23 mouse cellular contexts compared by ENCODE assay signal in the genomic region with DNA sequence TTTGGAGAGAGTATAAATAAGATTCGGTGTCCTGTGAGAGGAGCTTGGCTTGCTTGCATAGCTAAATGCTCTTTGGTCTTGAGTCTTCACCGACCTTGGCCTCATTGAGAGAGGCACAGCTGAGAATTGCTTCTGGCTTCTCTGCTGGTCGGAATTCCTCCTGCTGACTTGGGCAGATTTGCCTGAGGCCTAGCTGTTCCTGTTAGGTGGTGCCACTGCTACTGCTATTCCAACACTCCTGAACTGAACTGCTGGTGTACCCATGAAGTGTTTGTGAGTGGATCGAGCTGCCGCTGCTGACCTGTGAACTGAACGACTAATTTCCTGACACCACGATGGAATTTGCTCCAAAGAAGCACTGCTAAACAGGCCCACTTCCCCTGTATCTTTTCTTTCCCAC.
DNase-seq lines count a peak whose midpoint lies in the region; ATAC-seq and TF ChIP-seq lines count a peak whose summit lies in the region.
"Had no signal": no experiment of that assay in that cellular context is flagged by ENCODE, and none has a peak within 500 bp of the region (broad histone marks: within the 10 kb centered on the region; RNA-seq: fewer than 3 reads in every experiment).

No protein-coding gene starts in this region.

- H3K27me3 ChIP-seq in heart, embryonic 11.5 days (ENCODE audit: control insufficient read depth, insufficient read depth, low read length) = no peaks in the 10 kb centered on the region
- H3K27me3 ChIP-seq in heart, adult 2 months (ENCODE audit: control insufficient read depth, insufficient read depth, low read length) = no peaks in the 10 kb centered on the region
- H3K27me3 ChIP-seq in MEL (ENCODE audit: control insufficient read depth in 1 of 2, insufficient read depth in 2 of 2, low read length in 2 of 2) = no peaks in the 10 kb centered on the region
- H3K27me3 ChIP-seq: forebrain, embryonic 13.5 days; heart, embryonic 13.5 days; hindbrain, embryonic 12.5 days; hindbrain, embryonic 15.5 days had no signal

- TF ChIP-seq CTCF in heart, adult 2 months (IDR thresholded peaks at IDR 0.05) = no peak
- no peak for TF ChIP-seq CTCF in MEL (IDR thresholded peaks at IDR 0.05 in 2 of 3, conservative IDR thresholded peaks at IDR 0.05 in 1 of 3; ENCODE audit: control insufficient read depth in 1 of 3, insufficient read depth in 1 of 3, low read depth in 2 of 3, low read length in 3 of 3, poor library complexity in 1 of 3, severe bottlenecking in 1 of 3)

- DNase-seq in adrenal gland, adult 8-10 months = peak; percentile 10
- DNase-seq in adrenal gland, postnatal 14 days = no peak
- no peak for DNase-seq in heart, adult 2 months
- DNase-seq in MEL (ENCODE audit: low read depth, low spot score) = no peak
- DNase-seq in adrenal gland, postnatal 36 days = peak; percentile 8 to 13
- DNase-seq in thymus, postnatal 25 days = no peak
- DNase-seq: cerebellum, adult 18-20 months; cerebellum, adult 9-10 months; cerebellum, postnatal 14 days; gastrocnemius, postnatal 10 days; gastrocnemius, postnatal 36 days; heart, postnatal 14 days; kidney, adult 2 months had no signal

- H3K79me2 ChIP-seq in heart, adult 2 months (replicated peaks; ENCODE audit: control insufficient read depth, insufficient read depth, low read length) = no peaks in the 10 kb centered on the region
- no peaks in the 10 kb centered on the region for H3K79me2 ChIP-seq in MEL (ENCODE audit: control insufficient read depth, insufficient read depth, low read length, poor library complexity)

- H3K9ac ChIP-seq in heart, embryonic 11.5 days (ENCODE audit: low read depth, low read length) = no peak overlapping the region
- no peak overlapping the region for H3K9ac ChIP-seq in heart, adult 2 months (ENCODE audit: low read depth, low read length)
- H3K9ac ChIP-seq in MEL (ENCODE audit: control insufficient read depth, low read depth, low read length, poor library complexity, severe bottlenecking) = no peak overlapping the region
- H3K9ac ChIP-seq: forebrain, embryonic 13.5 days; heart, embryonic 13.5 days; hindbrain, embryonic 12.5 days; hindbrain, embryonic 15.5 days had no signal

- H3K9me3 ChIP-seq in heart, embryonic 11.5 days (replicated peaks; ENCODE audit: control insufficient read depth, low read length) = no peaks in the 10 kb centered on the region
- H3K9me3 ChIP-seq in MEL (replicated peaks; ENCODE audit: insufficient read depth, low read length) = no peaks in the 10 kb centered on the region
- H3K9me3 ChIP-seq: forebrain, embryonic 10.5 days; forebrain, embryonic 13.5 days; heart, embryonic 13.5 days; hindbrain, embryonic 12.5 days; hindbrain, embryonic 15.5 days had no signal

- 0 out of 2 replicates have a peak, but pooled peaks have one; percentile 2 for ATAC-seq in heart, embryonic 11.5 days (replicated peaks; ENCODE audit: insufficient number of reproducible peaks, low FRiP score, low TSS enrichment)
- ATAC-seq: activated CD4-positive, CD25-positive, alpha-beta regulatory T cell, adult 4 months; CD4-positive, CD25-positive, alpha-beta regulatory T cell, adult 4 months; forebrain, embryonic 13.5 days; forebrain, embryonic 16.5 days; intestine, postnatal 0 days had no signal

- no peak overlapping the region for H3K27ac ChIP-seq in heart, embryonic 11.5 days (ENCODE audit: low read depth, low read length)
- H3K27ac ChIP-seq in heart, adult 2 months = no peak overlapping the region
- peak overlapping the region; percentile 50; the same call in 1 of the 2 replicates for H3K27ac ChIP-seq in MEL (ENCODE audit: control insufficient read depth, low read depth, low read length)
- H3K27ac ChIP-seq: forebrain, embryonic 10.5 days; forebrain, embryonic 13.5 days; heart, embryonic 13.5 days; hindbrain, embryonic 12.5 days; hindbrain, embryonic 15.5 days had no signal

- H3K4me1 ChIP-seq in heart, embryonic 11.5 days (ENCODE audit: control insufficient read depth, insufficient read depth, low read length) = no peaks in the 10 kb centered on the region
- H3K4me1 ChIP-seq in heart, adult 2 months (ENCODE audit: control insufficient read depth, insufficient read depth, low read length) = no peaks in the 10 kb centered on the region
- H3K4me1 ChIP-seq in MEL (ENCODE audit: control insufficient read depth in 1 of 2, insufficient read depth in 2 of 2, low read length in 2 of 2) = peaks cover 17 to 30% of the 10 kb centered on the region in 2 experiments
- H3K4me1 ChIP-seq: forebrain, embryonic 10.5 days; forebrain, embryonic 13.5 days; heart, embryonic 13.5 days; hindbrain, embryonic 12.5 days; hindbrain, embryonic 15.5 days had no signal

- no peak for TF ChIP-seq RAD21 in MEL (IDR thresholded peaks at IDR 0.05; ENCODE audit: low read depth, low read length)

- no peak for TF ChIP-seq POLR2A in heart, adult 2 months (IDR thresholded peaks at IDR 0.05; ENCODE audit: insufficient read depth, low read depth, low read length)
- TF ChIP-seq POLR2A in MEL (IDR thresholded peaks at IDR 0.05; ENCODE audit: control insufficient read depth in 1 of 2, insufficient read depth in 1 of 2, low read depth in 1 of 2, low read length in 2 of 2, poor library complexity in 1 of 2) = no peak

- no peaks in the 10 kb centered on the region for H3K36me3 ChIP-seq in heart, embryonic 11.5 days (ENCODE audit: control insufficient read depth, insufficient read depth, low read length)
- H3K36me3 ChIP-seq in heart, adult 2 months (ENCODE audit: control insufficient read depth, insufficient read depth, low read length) = no peaks in the 10 kb centered on the region
- H3K36me3 ChIP-seq in MEL (ENCODE audit: control insufficient read depth in 1 of 2, insufficient read depth in 2 of 2, low read length in 2 of 2) = peaks cover 0 to 39% of the 10 kb centered on the region in 2 experiments; a peak in 2 of 4 replicates
- H3K36me3 ChIP-seq: forebrain, embryonic 10.5 days; heart, embryonic 13.5 days; hindbrain, embryonic 12.5 days; hindbrain, embryonic 15.5 days had no signal

- 56% methylated on average over 7 of the region's 7 CpGs for WGBS in heart, embryonic 11.5 days (ENCODE audit: insufficient replicate concordance)
- 50% methylated on average over 7 of the region's 7 CpGs for WGBS in heart, adult 2 months

- H3K4me2 ChIP-seq in heart, embryonic 11.5 days = no peak overlapping the region
- H3K4me2 ChIP-seq: forebrain, embryonic 13.5 days; heart, embryonic 13.5 days; hindbrain, embryonic 12.5 days; hindbrain, embryonic 15.5 days had no signal

- H3K4me3 ChIP-seq in heart, embryonic 11.5 days (ENCODE audit: low read depth, low read length) = no peak overlapping the region
- H3K4me3 ChIP-seq in heart, adult 2 months = no peak overlapping the region
- H3K4me3 ChIP-seq in MEL (ENCODE audit: control insufficient read depth in 1 of 2, insufficient read depth in 1 of 2, low read depth in 2 of 2, low read length in 2 of 2) = no peak overlapping the region
- H3K4me3 ChIP-seq: forebrain, embryonic 10.5 days; forebrain, embryonic 13.5 days; heart, embryonic 13.5 days; hindbrain, embryonic 12.5 days; hindbrain, embryonic 15.5 days had no signal

- intact Hi-C loops in heart, adult 2 months (cut with DNase I) = no loop called here

- no peak for TF ChIP-seq EP300 in heart, adult 2 months (IDR thresholded peaks at IDR 0.05; ENCODE audit: insufficient read depth, low read depth, low read length)
- no peak for TF ChIP-seq EP300 in MEL (IDR thresholded peaks at IDR 0.05; ENCODE audit: low read depth in 1 of 2, low read length in 2 of 2)

TF ChIP-seq in MEL, 35 proteins besides CTCF, POLR2A, EP300 and RAD21:
- TF ChIP-seq MYB (IDR thresholded peaks at IDR 0.05; ENCODE audit: low read depth, low read length) = no peak
- no peak for TF ChIP-seq MYC (IDR thresholded peaks at IDR 0.05; ENCODE audit: low read depth, low read length)
- TF ChIP-seq RCOR1 (IDR thresholded peaks at IDR 0.05; ENCODE audit: low read depth, low read length) = no peak
- TF ChIP-seq GATA1 (IDR thresholded peaks at IDR 0.05; ENCODE audit: low read depth, low read length) = no peak
- TF ChIP-seq BHLHE40 (IDR thresholded peaks at IDR 0.05; ENCODE audit: borderline replicate concordance, low read depth, low read length) = no peak

Comparison
In these comparisons a context has a peak if more than half of its experiments do, and no peak if none do; other contexts are left out.
1. DNase-seq: peak in adrenal gland, adult 8-10 months (single experiment) and adrenal gland, postnatal 36 days (2 of 2); none in adrenal gland, postnatal 14 days (single experiment), heart, adult 2 months (0 of 2), MEL (single experiment) and thymus, postnatal 25 days (single experiment).